Mouse (Mus musculus) erythroid progenitor cell, adult 5-6 weeks (primary cell): ENCODE data around the gene Nkiras2. TPM values are rescaled to one million over a fixed set of nuclear protein-coding genes. Genes with fewer than 3 reads are reported as not detected.

ENCODE experiments used
- total RNA-seq, 2 experiments: library from RNA; stranded (forward) in 1 of 2; stranded (reverse) in 1 of 2; fragments of 150-400 nt in 1 of 2; fragments of 186-747, 209-891 nt in 1 of 2; gene quantifications; 2 replicates each; pipeline versions ENCODE4 v1.2.3 to v1.2.4; 2015 to 2017; ENCODE audit warnings: low replicate concordance in 2 of 2

The Nkiras2 gene
- total RNA-seq, 2 experiments from 2014 or later, result 5.8 to 17.2 TPM

Other genes with a start within 250 kb of the Nkiras2 start
- 7.2 and 10.1 TPM in 2 replicates for gene Jup, start 221.5 kb upstream of the Nkiras2 start, total RNA-seq (2015; ENCODE audit: low replicate concordance)
- gene Jup, start 221.5 kb upstream of the Nkiras2 start, total RNA-seq (2017; ENCODE audit: low replicate concordance), result 1.9 and 5.5 TPM in 2 replicates
- gene P3h4, start 204.4 kb upstream of the Nkiras2 start, total RNA-seq (2015; ENCODE audit: low replicate concordance), result not detected in 2 replicates
- not detected in 2 replicates for gene P3h4, start 204.4 kb upstream of the Nkiras2 start, total RNA-seq (2017; ENCODE audit: low replicate concordance)
- gene Fkbp10, start 203.5 kb upstream of the Nkiras2 start, total RNA-seq (2015; ENCODE audit: low replicate concordance), result not detected in 2 replicates
- not detected in 2 replicates for gene Fkbp10, start 203.5 kb upstream of the Nkiras2 start, total RNA-seq (2017; ENCODE audit: low replicate concordance)
- 2.5 TPM in 2 replicates for gene Nt5c3b, start 177.4 kb upstream of the Nkiras2 start, total RNA-seq (2015; ENCODE audit: low replicate concordance)
- gene Nt5c3b, start 177.4 kb upstream of the Nkiras2 start, total RNA-seq (2017; ENCODE audit: low replicate concordance), result 0.26 TPM in 1 of 2 replicates, not detected in the other
- not detected in 2 replicates for gene Klhl10, start 177.3 kb upstream of the Nkiras2 start, total RNA-seq (2015; ENCODE audit: low replicate concordance)
- not detected in 2 replicates for gene Klhl10, start 177.3 kb upstream of the Nkiras2 start, total RNA-seq (2017; ENCODE audit: low replicate concordance)
- gene Klhl11, start 146.5 kb upstream of the Nkiras2 start, total RNA-seq (2015; ENCODE audit: low replicate concordance), result 2.5 and 5.0 TPM in 2 replicates
- 12.1 and 15.7 TPM in 2 replicates for gene Klhl11, start 146.5 kb upstream of the Nkiras2 start, total RNA-seq (2017; ENCODE audit: low replicate concordance)
- 17.6 and 38.2 TPM in 2 replicates for gene Acly, start 91.2 kb upstream of the Nkiras2 start, total RNA-seq (2015; ENCODE audit: low replicate concordance)
- 18.1 and 22.0 TPM in 2 replicates for gene Acly, start 91.2 kb upstream of the Nkiras2 start, total RNA-seq (2017; ENCODE audit: low replicate concordance)
- gene Ttc25, start 73.6 kb upstream of the Nkiras2 start, total RNA-seq (2015; ENCODE audit: low replicate concordance), result not detected in 2 replicates
- gene Ttc25, start 73.6 kb upstream of the Nkiras2 start, total RNA-seq (2017; ENCODE audit: low replicate concordance), result not detected in 2 replicates
- 3.6 and 23.1 TPM in 2 replicates for gene Cnp, start 44.3 kb upstream of the Nkiras2 start, total RNA-seq (2015; ENCODE audit: low replicate concordance)
- 14.1 and 14.4 TPM in 2 replicates for gene Cnp, start 44.3 kb upstream of the Nkiras2 start, total RNA-seq (2017; ENCODE audit: low replicate concordance)
- 79.3 and 93.5 TPM in 2 replicates for gene Dnajc7, start 924 bp downstream of the Nkiras2 start, total RNA-seq (2015; ENCODE audit: low replicate concordance)
- 103 and 106 TPM in 2 replicates for gene Dnajc7, start 924 bp downstream of the Nkiras2 start, total RNA-seq (2017; ENCODE audit: low replicate concordance)
- gene Zfp385c, start 73.2 kb downstream of the Nkiras2 start, total RNA-seq (2015; ENCODE audit: low replicate concordance), result not detected in 2 replicates
- gene Zfp385c, start 73.2 kb downstream of the Nkiras2 start, total RNA-seq (2017; ENCODE audit: low replicate concordance), result not detected in 2 replicates
- gene Dhx58, start 85.0 kb downstream of the Nkiras2 start, total RNA-seq (2015; ENCODE audit: low replicate concordance), result 6.8 and 7.5 TPM in 2 replicates
- gene Dhx58, start 85.0 kb downstream of the Nkiras2 start, total RNA-seq (2017; ENCODE audit: low replicate concordance), result 17.8 and 26.2 TPM in 2 replicates
- 2.5 and 11.2 TPM in 2 replicates for gene Kat2a, start 93.2 kb downstream of the Nkiras2 start, total RNA-seq (2015; ENCODE audit: low replicate concordance)
- 1.9 and 2.6 TPM in 2 replicates for gene Kat2a, start 93.2 kb downstream of the Nkiras2 start, total RNA-seq (2017; ENCODE audit: low replicate concordance)
- not detected in 2 replicates for gene Hspb9, start 94.6 kb downstream of the Nkiras2 start, total RNA-seq (2015; ENCODE audit: low replicate concordance)
- gene Hspb9, start 94.6 kb downstream of the Nkiras2 start, total RNA-seq (2017; ENCODE audit: low replicate concordance), result not detected in 2 replicates
- gene Rab5c, start 119.0 kb downstream of the Nkiras2 start, total RNA-seq (2015; ENCODE audit: low replicate concordance), result 99.8 and 136 TPM in 2 replicates
- 80.2 and 110 TPM in 2 replicates for gene Rab5c, start 119.0 kb downstream of the Nkiras2 start, total RNA-seq (2017; ENCODE audit: low replicate concordance)
- not detected in 2 replicates for gene Kcnh4, start 140.7 kb downstream of the Nkiras2 start, total RNA-seq (2015; ENCODE audit: low replicate concordance)
- gene Kcnh4, start 140.7 kb downstream of the Nkiras2 start, total RNA-seq (2017; ENCODE audit: low replicate concordance), result not detected in 2 replicates
- not detected in 2 replicates for gene Hcrt, start 143.7 kb downstream of the Nkiras2 start, total RNA-seq (2015; ENCODE audit: low replicate concordance)
- not detected in 2 replicates for gene Hcrt, start 143.7 kb downstream of the Nkiras2 start, total RNA-seq (2017; ENCODE audit: low replicate concordance)
- 0.72 and 0.84 TPM in 2 replicates for gene Ghdc, start 151.7 kb downstream of the Nkiras2 start, total RNA-seq (2015; ENCODE audit: low replicate concordance)
- 0.51 and 1.4 TPM in 2 replicates for gene Ghdc, start 151.7 kb downstream of the Nkiras2 start, total RNA-seq (2017; ENCODE audit: low replicate concordance)
- gene Stat5b, start 231.5 kb downstream of the Nkiras2 start, total RNA-seq (2015; ENCODE audit: low replicate concordance), result 5.9 and 10.1 TPM in 2 replicates
- gene Stat5b, start 231.5 kb downstream of the Nkiras2 start, total RNA-seq (2017; ENCODE audit: low replicate concordance), result 7.0 and 10.3 TPM in 2 replicates
- 3.2 and 7.5 TPM in 2 replicates for gene Stat5a, start 240.1 kb downstream of the Nkiras2 start, total RNA-seq (2015; ENCODE audit: low replicate concordance)
- gene Stat5a, start 240.1 kb downstream of the Nkiras2 start, total RNA-seq (2017; ENCODE audit: low replicate concordance), result 5.3 and 5.4 TPM in 2 replicates